Mouse (Mus musculus): ENCODE results near the gene Spag6.

- TF ChIP-seq CTCF (IDR thresholded peaks at IDR 0.05; ENCODE audit: extremely low read depth, insufficient read depth, insufficient read length, insufficient replicate concordance): no peak
- no peak for TF ChIP-seq POLR2A (IDR thresholded peaks at IDR 0.05; ENCODE audit: low read depth, low read length)
These were observed 86.0 kb downstream of the Spag6 start for GRCm38 (mm10) chr2:18779830-18780229.
